Mouse (Mus musculus) MEL (cell line): ENCODE data around the gene Catsper1.

Experiments
- CHD2 ChIP-seq: IDR thresholded peaks from 2 replicates; pipeline ENCODE4 v1.6.1; 2011; ENCODE audit warnings: low read length, improper control_type of control experiment
- CTCF ChIP-seq, 3 experiments: IDR thresholded peaks in 2 of 3; conservative IDR thresholded peaks in 1 of 3; 2 replicates each; pipeline ENCODE4 v1.5.1; 2011 to 2012; ENCODE audit warnings: low read length in 3 of 3, low read depth in 2 of 3, mild to moderate bottlenecking in 2 of 3, improper control_type of control experiment in 1 of 3, inconsistent platforms in 1 of 3, mixed read lengths in 1 of 3, moderate library complexity in 1 of 3; ENCODE audit not compliant: control insufficient read depth in 1 of 3, insufficient read depth in 1 of 3, poor library complexity in 1 of 3, severe bottlenecking in 1 of 3
- E2F4 ChIP-seq: IDR thresholded peaks from 2 replicates; pipeline ENCODE4 v1.6.1; 2011; ENCODE audit warnings: low read depth, low read length, improper control_type of control experiment, borderline replicate concordance
- EP300 ChIP-seq, 2 experiments: IDR thresholded peaks; 2 replicates each; pipeline ENCODE4 v1.6.1; 2011; ENCODE audit warnings: improper control_type of control experiment in 2 of 2, low read length in 2 of 2, low read depth in 1 of 2, mild to moderate bottlenecking in 1 of 2
- GATA1 ChIP-seq: IDR thresholded peaks from 2 replicates; pipeline ENCODE4 v1.6.1; 2011; ENCODE audit warnings: low read depth, low read length, improper control_type of control experiment
- MXI1 ChIP-seq: IDR thresholded peaks from 2 replicates; pipeline ENCODE4 v1.6.1; 2011; ENCODE audit warnings: mild to moderate bottlenecking, low read depth, low read length, improper control_type of control experiment
- POLR2A ChIP-seq, 2 experiments: IDR thresholded peaks; 2 replicates each; pipeline ENCODE4 v1.6.1; 2011 to 2012; ENCODE audit warnings: low read length in 2 of 2, mild to moderate bottlenecking in 2 of 2, control low read depth in 1 of 2, improper control_type of control experiment in 1 of 2, low read depth in 1 of 2, moderate library complexity in 1 of 2; ENCODE audit not compliant: control insufficient read depth in 1 of 2, insufficient read depth in 1 of 2, poor library complexity in 1 of 2
- POLR2AphosphoS2 ChIP-seq: IDR thresholded peaks from 2 replicates; pipeline ENCODE4 v1.6.1; 2011; ENCODE audit warnings: low read length, improper control_type of control experiment
- TBP ChIP-seq: IDR thresholded peaks from 2 replicates; pipeline ENCODE4 v1.8.0; 2011; ENCODE audit warnings: low read depth, low read length, improper control_type of control experiment
- TCF12 ChIP-seq: IDR thresholded peaks from 2 replicates; pipeline ENCODE4 v1.6.1; 2014; ENCODE audit warnings: low read depth, mild to moderate bottlenecking, inconsistent platforms, low read length, improper control_type of control experiment, moderate library complexity
- ZKSCAN1 ChIP-seq: IDR thresholded peaks from 2 replicates; pipeline ENCODE4 v1.6.1; 2012; ENCODE audit warnings: low read depth, mild to moderate bottlenecking, inconsistent platforms, low read length, improper control_type of control experiment, moderate library complexity
- ZMIZ1 ChIP-seq: IDR thresholded peaks from 2 replicates; pipeline ENCODE4 v1.6.1; 2012; ENCODE audit warnings: low read depth, mild to moderate bottlenecking, inconsistent platforms, low read length, improper control_type of control experiment, moderate library complexity
- ZNF384 ChIP-seq: IDR thresholded peaks from 2 replicates; pipeline ENCODE4 v1.6.1; 2012; ENCODE audit warnings: low read depth, mild to moderate bottlenecking, inconsistent platforms, low read length, improper control_type of control experiment

GRCm38 (mm10) chr19:5374177-5374576 is 38.6 kb downstream of the Catsper1 start:
- TF ChIP-seq ZMIZ1: no peak
- no peak for TF ChIP-seq EP300 (IDR thresholded peaks at IDR 0.05; ENCODE audit: low read depth in 1 of 2, low read length in 2 of 2)
- TF ChIP-seq CTCF (IDR thresholded peaks at IDR 0.05 in 2 of 3, conservative IDR thresholded peaks at IDR 0.05 in 1 of 3; ENCODE audit: control insufficient read depth in 1 of 3, insufficient read depth in 1 of 3, low read depth in 2 of 3, low read length in 3 of 3, poor library complexity in 1 of 3, severe bottlenecking in 1 of 3): no peak
- TF ChIP-seq POLR2A (IDR thresholded peaks at IDR 0.05; ENCODE audit: control insufficient read depth in 1 of 2, insufficient read depth in 1 of 2, low read depth in 1 of 2, low read length in 2 of 2, poor library complexity in 1 of 2): no peak
- no peak for TF ChIP-seq CHD2
- no peak for TF ChIP-seq ZNF384
- no peak for TF ChIP-seq TCF12
- TF ChIP-seq ZKSCAN1: no peak
- TF ChIP-seq E2F4: no peak
- no peak for TF ChIP-seq POLR2AphosphoS2
- TF ChIP-seq MXI1: no peak
- no peak for TF ChIP-seq GATA1
- no peak for TF ChIP-seq TBP
